Mouse (Mus musculus): ENCODE data around the gene Pkig. TPM values are rescaled to one million over a fixed set of nuclear protein-coding genes. Genes with fewer than 3 reads are reported as not detected.

Pkig gene
- total and polyA plus RNA-seq, 3 experiments: 79.5 to 160 TPM; not detected in 1

DNA sequence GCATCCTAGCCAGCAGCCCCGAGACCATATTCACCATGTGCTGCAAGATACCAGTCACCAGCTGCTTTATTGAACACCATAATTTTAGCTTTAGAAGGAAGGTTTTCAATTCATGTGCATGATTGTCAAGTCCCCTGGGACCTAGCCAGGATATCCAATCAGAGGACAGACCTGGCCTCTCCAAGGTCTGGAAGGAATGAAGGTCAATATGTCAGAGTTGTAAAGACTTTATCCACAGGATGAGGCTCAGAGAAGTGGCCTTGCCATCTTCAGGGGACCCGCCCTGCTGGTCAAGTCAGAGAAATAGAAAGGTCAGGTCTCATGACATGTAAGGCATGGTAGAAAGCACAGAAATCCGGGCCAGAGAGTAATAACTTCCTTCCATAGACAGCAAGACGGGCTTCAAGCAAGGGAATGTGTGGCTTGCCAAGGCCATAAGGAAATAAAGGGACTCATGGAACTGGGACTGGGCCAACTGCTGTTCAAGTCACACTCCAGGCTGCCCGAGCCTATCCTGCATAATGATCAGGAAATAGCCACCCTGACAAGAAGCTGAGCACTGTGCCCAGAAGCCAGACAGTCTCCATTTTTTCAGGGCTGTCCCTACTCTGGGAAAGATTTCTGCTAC lies 68.7 kb downstream of the Pkig start:
- Histone ChIP-seq H3K27ac (ENCODE audit: control insufficient read depth, low read depth, low read length) (no peak overlapping the region), H3K9me3 (replicated peaks; ENCODE audit: insufficient read depth, low read length) (no peaks in the 10 kb centered on the region), H3K4me3 (ENCODE audit: control insufficient read depth in 1 of 2, insufficient read depth in 1 of 2, low read depth in 2 of 2, low read length in 2 of 2) (no peak overlapping the region), H3K79me2 (ENCODE audit: control insufficient read depth, insufficient read depth, low read length, poor library complexity) (no peaks in the 10 kb centered on the region), H3K9ac (ENCODE audit: control insufficient read depth, low read depth, low read length, poor library complexity, severe bottlenecking) (no peak overlapping the region), H3K36me3 (ENCODE audit: control insufficient read depth in 1 of 2, insufficient read depth in 2 of 2, low read length in 2 of 2) (peaks cover 0 to 1% of the 10 kb centered on the region in 2 experiments; a peak in 1 of 4 replicates), H3K4me1 (ENCODE audit: control insufficient read depth in 1 of 2, insufficient read depth in 2 of 2, low read length in 2 of 2) (no peaks in the 10 kb centered on the region), H3K27me3 (ENCODE audit: control insufficient read depth in 1 of 2, insufficient read depth in 2 of 2, low read length in 2 of 2) (no peaks in the 10 kb centered on the region)
- TF ChIP-seq MAZ (IDR thresholded peaks at IDR 0.05; ENCODE audit: low read depth, low read length) (no peak), MXI1 (IDR thresholded peaks at IDR 0.05; ENCODE audit: low read depth, low read length) (no peak), RAD21 (IDR thresholded peaks at IDR 0.05; ENCODE audit: low read depth, low read length) (no peak), ZKSCAN1 (IDR thresholded peaks at IDR 0.05; ENCODE audit: low read depth, low read length) (no peak), MEF2A (IDR thresholded peaks at IDR 0.05; ENCODE audit: extremely low read depth, insufficient replicate concordance, low read depth, low read length, poor library complexity, severe bottlenecking) (no peak), MAX (IDR thresholded peaks at IDR 0.05; ENCODE audit: low read length) (no peak), ZNF384 (IDR thresholded peaks at IDR 0.05; ENCODE audit: low read depth, low read length) (no peak)
- DNase-seq (ENCODE audit: low read depth, low spot score): no peak

DNA sequence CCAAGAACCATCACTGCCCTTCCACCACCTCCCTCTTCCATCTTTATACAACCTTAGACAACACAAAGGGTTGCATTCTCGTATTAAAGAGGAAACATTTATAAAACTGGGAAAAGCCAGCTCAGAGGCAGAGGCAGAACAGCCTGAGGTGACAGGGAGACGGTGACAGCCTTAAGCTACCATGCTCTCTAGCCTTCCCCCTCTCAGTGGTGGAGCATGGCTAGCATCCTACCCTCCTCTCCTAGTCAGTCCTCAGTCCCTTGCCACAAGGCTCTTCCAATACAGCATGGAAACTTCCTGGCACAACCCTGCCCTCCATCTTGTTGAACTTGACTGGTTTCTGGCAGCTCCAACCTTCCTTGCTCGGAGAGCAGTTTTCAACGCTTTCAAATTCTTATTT lies 70.1 kb downstream of the Pkig start:
- Histone ChIP-seq H3K36me3 (ENCODE audit: control insufficient read depth in 1 of 2, insufficient read depth in 2 of 2, low read length in 2 of 2) (peaks cover 0 to 1% of the 10 kb centered on the region in 2 experiments; a peak in 1 of 4 replicates), H3K4me1 (ENCODE audit: control insufficient read depth in 1 of 2, insufficient read depth in 2 of 2, low read length in 2 of 2) (no peaks in the 10 kb centered on the region), H3K79me2 (ENCODE audit: control insufficient read depth, insufficient read depth, low read length, poor library complexity) (no peaks in the 10 kb centered on the region), H3K9me3 (replicated peaks; ENCODE audit: insufficient read depth, low read length) (no peaks in the 10 kb centered on the region), H3K27ac (ENCODE audit: control insufficient read depth, low read depth, low read length) (no peak overlapping the region), H3K27me3 (ENCODE audit: control insufficient read depth in 1 of 2, insufficient read depth in 2 of 2, low read length in 2 of 2) (no peaks in the 10 kb centered on the region), H3K9ac (ENCODE audit: control insufficient read depth, low read depth, low read length, poor library complexity, severe bottlenecking) (no peak overlapping the region), H3K4me3 (ENCODE audit: control insufficient read depth in 1 of 2, insufficient read depth in 1 of 2, low read depth in 2 of 2, low read length in 2 of 2) (no peak overlapping the region)
- no peak for TF ChIP-seq TBP (IDR thresholded peaks at IDR 0.05; ENCODE audit: low read depth, low read length)
- no peak for TF ChIP-seq USF1 (IDR thresholded peaks at IDR 0.05; ENCODE audit: low read depth, low read length)
- TF ChIP-seq GABPA (IDR thresholded peaks at IDR 0.05; ENCODE audit: low read depth, low read length): no peak
- TF ChIP-seq MAX (IDR thresholded peaks at IDR 0.05; ENCODE audit: low read length): no peak
- TF ChIP-seq HCFC1 (IDR thresholded peaks at IDR 0.05; ENCODE audit: low read depth, low read length): no peak
- no peak for TF ChIP-seq NRF1 (IDR thresholded peaks at IDR 0.05; ENCODE audit: insufficient read depth, low read depth, low read length, poor library complexity, severe bottlenecking)
- no peak for TF ChIP-seq ELF1 (IDR thresholded peaks at IDR 0.05; ENCODE audit: low read depth, low read length)
- no peak for TF ChIP-seq EP300 (IDR thresholded peaks at IDR 0.05; ENCODE audit: low read depth in 1 of 2, low read length in 2 of 2)
- no peak for TF ChIP-seq JUND (IDR thresholded peaks at IDR 0.05; ENCODE audit: low read depth, low read length)
- no peak for TF ChIP-seq MAZ (IDR thresholded peaks at IDR 0.05; ENCODE audit: low read depth, low read length)
- no peak for DNase-seq (ENCODE audit: low read depth, low spot score)
